Mouse (Mus musculus) ES-E14 (cell line): ENCODE measurements around the gene Cox10. TPM values are rescaled to one million over a fixed set of nuclear protein-coding genes. Genes with fewer than 3 reads are reported as not detected.
A peak's percentile ranks its signal among the peaks of the same experiment; 100 is the strongest.

Experiments
- DNase-seq: peaks from one replicate; pipeline ENCODE4 v3.0.0-alpha.2; 2013; ENCODE audit warnings: low read depth, low spot score
- H3K27ac ChIP-seq: 2 replicates; pipeline ENCODE4 v1.5.1; 2012; ENCODE audit warnings: low read depth, mild to moderate bottlenecking, low read length, moderate library complexity, mixed read lengths; ENCODE audit not compliant: poor library complexity, insufficient read depth, severe bottlenecking
- H3K36me3 ChIP-seq: 2 replicates; pipeline ENCODE4 v1.6.1; 2012; ENCODE audit warnings: mild to moderate bottlenecking, low read length, moderate library complexity, mixed read lengths; ENCODE audit not compliant: control insufficient read depth, poor library complexity, insufficient read depth, severe bottlenecking
- H3K4me1 ChIP-seq, 2 experiments: fragments of 150-350 bp in 1 of 2; sonication (generic) in 1 of 2; 2 replicates each; pipeline ENCODE4 v1.6.1; 2012; ENCODE audit warnings: low read length in 2 of 2, mild to moderate bottlenecking in 1 of 2, mixed read lengths in 1 of 2; ENCODE audit not compliant: control insufficient read depth in 2 of 2, insufficient read depth in 2 of 2, poor library complexity in 1 of 2
- H3K4me3 ChIP-seq, 2 experiments: fragments of 150-350 bp in 1 of 2; sonication (generic) in 1 of 2; 2 replicates each; pipeline ENCODE4 v1.5.1; 2012; ENCODE audit warnings: low read length in 2 of 2, low read depth in 1 of 2, mild to moderate bottlenecking in 1 of 2, mixed read lengths in 1 of 2; ENCODE audit not compliant: insufficient read depth in 1 of 2, poor library complexity in 1 of 2, severe bottlenecking in 1 of 2
- H3K9ac ChIP-seq: 2 replicates; pipeline ENCODE4 v1.6.1; 2012; ENCODE audit warnings: low read depth, mild to moderate bottlenecking, low read length, mixed read lengths; ENCODE audit not compliant: poor library complexity, insufficient read depth, severe bottlenecking
- H3K9me3 ChIP-seq: fragments of 150-350 bp; sonication (generic); 2 replicates; pipeline ENCODE4 v1.6.1; 2012; ENCODE audit warnings: low read depth, mild to moderate bottlenecking, low read length; ENCODE audit not compliant: control insufficient read depth, insufficient read depth
- CHD2 ChIP-seq: IDR thresholded peaks from 2 replicates; pipeline ENCODE4 v1.6.1; 2014; ENCODE audit warnings: mild to moderate bottlenecking, low read depth, low read length, inconsistent platforms
- HCFC1 ChIP-seq: IDR thresholded peaks from 2 replicates; pipeline ENCODE4 v1.6.1; 2012; ENCODE audit warnings: low read length, inconsistent platforms, borderline replicate concordance; ENCODE audit not compliant: insufficient read depth
- MAFK ChIP-seq: IDR thresholded peaks from 2 replicates; pipeline ENCODE4 v1.6.1; 2014; ENCODE audit warnings: mild to moderate bottlenecking, low read depth, low read length, inconsistent platforms; ENCODE audit not compliant: insufficient read depth
- ZC3H11A ChIP-seq: IDR thresholded peaks from 2 replicates; pipeline ENCODE4 v1.6.1; 2012; ENCODE audit warnings: low read depth, mild to moderate bottlenecking, inconsistent platforms, low read length, borderline replicate concordance
- ZNF384 ChIP-seq: IDR thresholded peaks from 2 replicates; pipeline ENCODE4 v1.6.1; 2012; ENCODE audit warnings: low read depth, low read length, inconsistent platforms
- in situ Hi-C, 2 experiments: fragments of 600-800 bp; cut with MboI; formaldehyde crosslinking; loops; one replicate each; pipeline ENCODE4 v1.15.1; 2025; ENCODE audit warnings: low sequenced_read_pairs in 2 of 2, inconsistent platforms in 1 of 2; ENCODE audit not compliant: unreplicated experiment in 2 of 2
- total RNA-seq: library from RNA; depleted of rRNA; stranded (reverse); fragments of 300-350 nt; gene quantifications from 2 replicates; pipeline ENCODE4 v1.2.3, GENCODE M21; 2012

The Cox10 gene
- total RNA-seq, 1 experiment = 24.8 TPM

- Histone ChIP-seq H3K27ac (peak overlapping the region; percentile 80), H3K4me1 (peaks cover 16 to 28% of the 10 kb centered on the region in 2 experiments), H3K36me3 (no peaks in the 10 kb centered on the region), H3K9me3 (no peaks in the 10 kb centered on the region), H3K4me3 (0 out of 4 replicates have a peak overlapping the region, but pooled peaks of 1 of the 2 experiments have one; percentile 3), H3K9ac (peak overlapping the region; percentile 33)
- in situ Hi-C loops = no loop called here
- TF ChIP-seq ZNF384 (no peak), ZC3H11A (no peak; the same call in 1 of the 2 replicates), HCFC1 (no peak), CHD2 (no peak), MAFK (no peak)
- peak; percentile 75 for DNase-seq
Measured at GRCm38 (mm10) chr11:63957207-63957606, 122.1 kb downstream of the Cox10 start.

DNA sequence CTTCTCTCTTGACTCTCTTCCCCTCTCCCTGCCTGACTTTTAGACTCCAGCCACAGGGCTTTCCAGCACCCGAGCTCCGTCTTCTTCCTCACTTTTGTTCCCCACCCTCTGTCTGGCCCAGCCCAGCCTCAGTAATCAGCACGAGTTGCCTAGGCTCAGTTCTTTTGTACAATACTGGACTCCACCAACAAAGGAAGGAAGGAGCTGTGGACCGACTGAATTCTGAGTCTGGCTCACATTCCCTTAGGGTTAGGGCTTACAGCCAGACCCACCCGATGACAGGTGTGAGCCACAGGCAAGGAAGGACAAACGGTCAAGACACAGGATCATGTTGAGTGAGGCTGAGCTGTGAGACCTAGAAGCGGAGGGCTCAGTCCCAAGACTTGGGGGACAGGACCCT, 122.5 kb downstream of the Cox10 start:
- peak; percentile 55 for DNase-seq
- H3K4me3 ChIP-seq = peak overlapping the region; percentile 3; a peak in 2 of 4 replicates
- H3K27ac ChIP-seq = peak overlapping the region; percentile 80
- TF ChIP-seq ZNF384 (no peak), HCFC1 (no peak), CHD2 (no peak), ZC3H11A (no peak), MAFK (no peak)
- no peaks in the 10 kb centered on the region for H3K36me3 ChIP-seq
- in situ Hi-C loops = no loop called here
- peak overlapping the region; percentile 33 for H3K9ac ChIP-seq
- no peaks in the 10 kb centered on the region for H3K9me3 ChIP-seq
- peaks cover 16 to 31% of the 10 kb centered on the region in 2 experiments for H3K4me1 ChIP-seq

DNA sequence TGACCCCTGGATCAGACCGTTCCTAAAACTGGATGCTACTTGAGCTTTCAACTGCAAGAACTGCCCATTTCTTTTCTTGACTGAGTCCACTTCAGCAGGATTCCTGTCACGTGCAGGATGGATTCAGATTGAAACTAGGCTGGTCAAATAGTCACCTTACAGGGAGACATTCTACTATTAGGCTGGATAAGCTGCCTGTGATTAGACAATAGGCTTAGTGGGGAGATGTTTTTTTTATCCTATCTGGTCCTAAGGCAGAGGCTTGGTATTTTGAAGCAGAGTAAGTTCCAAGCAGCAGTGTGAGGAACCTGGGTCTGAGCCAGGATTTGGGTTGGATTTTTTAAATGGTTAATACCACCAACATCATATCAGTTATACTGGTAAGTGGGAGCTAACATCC, 125.4 kb downstream of the Cox10 start:
- Histone ChIP-seq H3K9ac (no peak overlapping the region), H3K4me3 (no peak overlapping the region), H3K4me1 (peaks cover 16 to 41% of the 10 kb centered on the region in 2 experiments), H3K27ac (no peak overlapping the region), H3K36me3 (no peaks in the 10 kb centered on the region), H3K9me3 (no peaks in the 10 kb centered on the region)
- DNase-seq = no peak
- TF ChIP-seq HCFC1 (no peak), ZC3H11A (no peak), MAFK (no peak), ZNF384 (no peak)
- in situ Hi-C loops = no loop called here

GRCm38 (mm10) chr11:63952743-63953191, 126.5 kb downstream of the Cox10 start:
- DNase-seq = peak; percentile 64
- TF ChIP-seq CHD2 (peak; percentile 51), ZNF384 (no peak), MAFK (no peak), ZC3H11A (no peak)

More at GRCm38 (mm10) chr11:63952743-63953191, 126.5 kb downstream of the Cox10 start:
- in situ Hi-C loops = no loop called here
- Histone ChIP-seq H3K27ac (no peak overlapping the region; the same call in 1 of the 2 replicates), H3K9me3 (no peaks in the 10 kb centered on the region), H3K9ac (no peak overlapping the region), H3K36me3 (no peaks in the 10 kb centered on the region), H3K4me1 (peaks cover 16 to 38% of the 10 kb centered on the region in 2 experiments), H3K4me3 (peak overlapping the region in 1 of 2 experiments; percentile 49; a peak in 3 of 4 replicates)
